Mouse (Mus musculus): Measurements from ENCODE around the gene Tmem59l. TPM values are rescaled to one million over a fixed set of nuclear protein-coding genes. Genes with fewer than 3 reads are reported as not detected.

Tmem59l gene
- 84.4 and 87.4 TPM in 2 replicates for polyA plus RNA-seq (2014; fragmentation: Nextera tagmentation; extraction: Ambion mirVana)

DNA sequence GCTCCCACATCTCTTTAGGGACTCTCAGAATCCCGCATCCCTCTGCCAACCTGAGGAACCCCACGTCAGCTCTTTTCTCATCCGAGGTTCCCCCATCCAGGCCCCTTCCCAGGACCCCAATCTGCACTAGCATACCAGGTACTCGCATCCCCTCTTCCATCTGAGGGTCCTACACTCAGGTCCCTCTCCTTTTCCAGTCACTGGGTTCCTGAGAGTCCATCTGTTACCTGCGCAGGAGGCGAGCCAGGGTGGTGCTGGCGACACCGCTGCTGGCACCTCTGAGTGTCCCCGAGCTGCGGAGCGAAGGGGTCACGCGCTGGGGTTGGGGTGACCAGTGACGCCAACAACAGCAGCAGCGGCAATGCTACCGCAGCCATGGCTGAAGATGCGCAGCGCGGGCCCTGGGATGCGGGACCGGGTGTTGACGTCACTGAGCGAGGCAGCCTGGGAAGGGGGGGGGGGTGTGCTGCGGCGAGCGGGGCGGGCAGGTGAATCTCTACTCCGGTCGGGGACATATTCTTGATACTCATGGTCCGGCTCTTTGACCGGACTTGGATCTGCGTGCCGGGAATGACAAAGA is at the start of gene Tmem59l:
Gene Tmem59l (minus strand): TSS at position 418 of the 580 bp plus-strand sequence.
- WGBS, result 4% methylated on average over 33 of the region's 33 CpGs
- no peak within 1 kb of the TSS for H3K27ac ChIP-seq (ENCODE audit: low read depth, low read length)
- ATAC-seq, result peak; percentile 75
- no peaks in the 10 kb centered on the region for H3K36me3 ChIP-seq (ENCODE audit: control insufficient read depth, insufficient read depth, low read length)
- peak; percentile 65 for DNase-seq (ENCODE audit: low spot score)
- H3K4me3 ChIP-seq (ENCODE audit: low read depth, low read length), result peak within 1 kb of the TSS; percentile 39
- H3K4me2 ChIP-seq (ENCODE audit: low read length), result peak within 1 kb of the TSS; percentile 55
- H3K27me3 ChIP-seq (replicated peaks; ENCODE audit: control insufficient read depth, insufficient read depth, low read length), result peaks cover 72% of the 10 kb centered on the region
- H3K9me3 ChIP-seq (replicated peaks; ENCODE audit: control insufficient read depth, low read length), result no peaks in the 10 kb centered on the region
- H3K4me1 ChIP-seq (ENCODE audit: control insufficient read depth, insufficient read depth, low read length), result peaks cover 7% of the 10 kb centered on the region
- H3K9ac ChIP-seq (ENCODE audit: low read length), result peak within 1 kb of the TSS; percentile 65

DNA sequence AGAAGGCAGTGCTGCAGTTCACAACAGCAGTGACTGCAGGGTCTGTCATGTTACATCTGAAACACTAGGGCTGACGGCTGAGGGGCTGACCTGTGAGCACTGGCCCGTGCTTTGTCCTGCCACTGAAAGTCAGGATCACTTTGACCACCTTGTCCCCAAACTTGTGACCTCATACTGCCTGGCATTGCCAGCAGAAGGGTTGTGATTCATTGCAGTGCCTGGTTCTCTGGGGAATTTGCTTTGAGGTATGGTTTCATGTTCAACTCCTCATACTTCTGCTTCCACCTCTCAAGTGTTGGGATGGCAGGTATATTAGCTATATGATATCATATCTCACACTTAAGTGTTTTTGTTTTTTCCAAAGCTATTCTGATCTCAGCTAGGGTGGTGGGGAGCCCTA is 48.5 kb upstream of the Tmem59l start:
- Histone ChIP-seq H3K4me1 (ENCODE audit: control insufficient read depth, insufficient read depth, low read length) (peaks cover 7% of the 10 kb centered on the region), H3K27ac (ENCODE audit: low read depth, low read length) (no peak overlapping the region), H3K4me3 (ENCODE audit: low read depth, low read length) (no peak overlapping the region), H3K9me3 (replicated peaks; ENCODE audit: control insufficient read depth, low read length) (no peaks in the 10 kb centered on the region), H3K9ac (ENCODE audit: low read length) (no peak overlapping the region), H3K36me3 (ENCODE audit: control insufficient read depth, insufficient read depth, low read length) (peaks cover 62% of the 10 kb centered on the region), H3K27me3 (replicated peaks; ENCODE audit: control insufficient read depth, insufficient read depth, low read length) (no peaks in the 10 kb centered on the region), H3K4me2 (ENCODE audit: low read length) (no peak overlapping the region)
- WGBS, result 91% methylated on average over 2 of the region's 2 CpGs
- DNase-seq (ENCODE audit: low spot score) (no peak), ATAC-seq (no peak)

DNA sequence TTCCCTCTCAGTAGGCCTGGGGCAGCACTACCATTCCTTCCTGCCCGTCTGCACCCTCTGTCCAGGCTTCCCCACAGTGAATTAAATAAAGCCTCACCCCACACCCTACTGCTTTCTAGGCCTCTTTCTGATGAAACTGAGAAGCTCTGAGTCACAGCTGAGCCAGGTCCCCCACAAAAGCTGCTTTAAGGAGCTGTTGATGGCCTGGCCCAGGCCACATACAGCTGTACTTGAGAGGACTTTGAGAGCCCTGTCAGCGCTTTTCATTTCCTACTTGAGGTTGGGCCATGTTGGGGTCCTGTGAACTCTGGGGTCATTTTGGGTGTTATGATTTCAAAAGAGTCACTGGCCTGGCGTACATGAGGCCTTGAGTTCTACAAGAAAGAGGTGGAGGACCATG is 48.1 kb upstream of the Tmem59l start:
- no peak for ATAC-seq
- Histone ChIP-seq H3K4me3 (ENCODE audit: low read depth, low read length) (no peak overlapping the region), H3K9me3 (replicated peaks; ENCODE audit: control insufficient read depth, low read length) (no peaks in the 10 kb centered on the region), H3K4me2 (ENCODE audit: low read length) (no peak overlapping the region), H3K27me3 (replicated peaks; ENCODE audit: control insufficient read depth, insufficient read depth, low read length) (no peaks in the 10 kb centered on the region), H3K27ac (ENCODE audit: low read depth, low read length) (no peak overlapping the region), H3K36me3 (ENCODE audit: control insufficient read depth, insufficient read depth, low read length) (peaks cover 66% of the 10 kb centered on the region), H3K4me1 (ENCODE audit: control insufficient read depth, insufficient read depth, low read length) (peaks cover 2% of the 10 kb centered on the region), H3K9ac (ENCODE audit: low read length) (no peak overlapping the region)
- no peak for DNase-seq (ENCODE audit: low spot score)
- WGBS, result 88% methylated on average over 3 of the region's 3 CpGs

DNA sequence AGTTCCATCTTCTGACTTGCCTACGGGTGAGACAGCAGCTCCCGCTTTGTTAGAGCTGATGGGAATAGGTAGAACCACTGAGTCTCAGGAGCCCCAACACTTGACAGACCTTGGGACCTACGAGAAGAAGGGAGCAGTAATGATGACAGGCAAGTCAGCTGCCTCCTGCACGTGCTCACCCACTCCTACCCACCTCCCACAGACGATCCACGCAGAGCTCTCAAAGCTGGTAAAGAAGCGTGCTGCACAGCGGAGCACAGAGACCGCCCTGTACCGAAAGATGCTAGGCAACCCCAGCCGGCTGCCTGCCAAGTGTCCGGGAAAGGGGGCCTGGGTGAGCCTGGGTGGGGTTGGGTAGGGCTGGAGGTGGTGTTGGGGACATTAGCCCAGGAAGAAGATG is 47.1 kb upstream of the Tmem59l start:
- peaks cover 75% of the 10 kb centered on the region for H3K36me3 ChIP-seq (ENCODE audit: control insufficient read depth, insufficient read depth, low read length)
- H3K9ac ChIP-seq (ENCODE audit: low read length), result no peak overlapping the region
- no peak overlapping the region for H3K4me3 ChIP-seq (ENCODE audit: low read depth, low read length)
- ATAC-seq, result no peak
- no peaks in the 10 kb centered on the region for H3K27me3 ChIP-seq (replicated peaks; ENCODE audit: control insufficient read depth, insufficient read depth, low read length)
- 90% methylated on average over 12 of the region's 12 CpGs for WGBS
- H3K9me3 ChIP-seq (replicated peaks; ENCODE audit: control insufficient read depth, low read length), result no peaks in the 10 kb centered on the region
- no peak for DNase-seq (ENCODE audit: low spot score)
- no peak overlapping the region for H3K4me2 ChIP-seq (ENCODE audit: low read length)
- no peak overlapping the region for H3K27ac ChIP-seq (ENCODE audit: low read depth, low read length)
- no peaks in the 10 kb centered on the region; the same call in none of the 2 replicates for H3K4me1 ChIP-seq (ENCODE audit: control insufficient read depth, insufficient read depth, low read length)

DNA sequence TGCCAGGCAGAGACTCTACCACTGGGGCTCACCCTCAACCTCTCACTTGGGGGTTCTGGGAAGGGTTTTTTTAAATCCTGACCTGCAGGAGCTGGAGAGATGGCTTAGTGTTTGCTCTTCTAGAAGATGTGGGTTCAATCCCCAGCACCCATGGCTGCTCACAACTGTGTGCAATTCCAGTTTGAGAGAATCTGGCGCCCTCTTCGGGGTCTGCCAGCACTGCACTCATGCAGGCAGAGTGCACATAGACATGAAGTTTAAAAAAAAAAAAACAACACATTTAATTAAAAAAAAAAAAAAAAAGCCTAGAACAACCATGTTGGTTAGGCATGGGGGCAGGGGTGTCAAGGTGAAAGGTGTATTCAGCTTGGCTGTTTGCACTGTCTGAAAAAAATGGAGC is 43.2 kb upstream of the Tmem59l start:
- Histone ChIP-seq H3K9ac (ENCODE audit: low read length) (no peak overlapping the region; the same call in 1 of the 2 replicates), H3K4me2 (ENCODE audit: low read length) (no peak overlapping the region), H3K36me3 (ENCODE audit: control insufficient read depth, insufficient read depth, low read length) (peaks cover 56% of the 10 kb centered on the region), H3K9me3 (replicated peaks; ENCODE audit: control insufficient read depth, low read length) (no peaks in the 10 kb centered on the region), H3K4me1 (ENCODE audit: control insufficient read depth, insufficient read depth, low read length) (peaks cover 6% of the 10 kb centered on the region), H3K27me3 (replicated peaks; ENCODE audit: control insufficient read depth, insufficient read depth, low read length) (no peaks in the 10 kb centered on the region), H3K4me3 (ENCODE audit: low read depth, low read length) (no peak overlapping the region), H3K27ac (ENCODE audit: low read depth, low read length) (no peak overlapping the region)
- 92% methylated on average over 2 of the region's 2 CpGs for WGBS
- ATAC-seq (no peak), DNase-seq (ENCODE audit: low spot score) (no peak)

DNA sequence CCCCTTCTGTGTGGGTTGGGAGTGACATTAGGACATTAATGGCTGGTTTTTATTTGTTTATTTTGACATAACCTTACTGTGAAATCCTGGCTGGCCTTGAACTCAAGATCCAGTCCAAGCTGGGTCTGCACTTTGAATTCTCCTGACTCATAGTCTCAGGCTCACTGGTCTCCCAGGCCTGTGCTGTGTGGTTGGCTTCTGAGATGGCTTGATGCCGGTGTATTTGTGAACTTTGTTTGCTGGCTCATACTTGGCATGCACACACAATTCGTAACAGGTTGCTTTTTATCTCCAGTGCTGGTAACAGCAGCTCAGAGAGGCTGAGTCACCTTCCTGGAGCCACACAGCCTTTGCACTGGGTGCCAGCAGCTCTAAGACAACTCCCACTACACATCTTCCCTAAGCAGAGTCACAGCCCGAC is 42.6 kb upstream of the Tmem59l start:
- Histone ChIP-seq H3K27ac (ENCODE audit: low read depth, low read length) (no peak overlapping the region), H3K4me1 (ENCODE audit: control insufficient read depth, insufficient read depth, low read length) (peaks cover 6% of the 10 kb centered on the region), H3K9ac (ENCODE audit: low read length) (no peak overlapping the region; the same call in 1 of the 2 replicates), H3K4me3 (ENCODE audit: low read depth, low read length) (no peak overlapping the region), H3K4me2 (ENCODE audit: low read length) (no peak overlapping the region), H3K27me3 (replicated peaks; ENCODE audit: control insufficient read depth, insufficient read depth, low read length) (no peaks in the 10 kb centered on the region), H3K9me3 (replicated peaks; ENCODE audit: control insufficient read depth, low read length) (no peaks in the 10 kb centered on the region), H3K36me3 (ENCODE audit: control insufficient read depth, insufficient read depth, low read length) (peaks cover 51% of the 10 kb centered on the region)
- WGBS, result 95% methylated on average over 3 of the region's 3 CpGs
- DNase-seq (ENCODE audit: low spot score) (no peak), ATAC-seq (no peak)

DNA sequence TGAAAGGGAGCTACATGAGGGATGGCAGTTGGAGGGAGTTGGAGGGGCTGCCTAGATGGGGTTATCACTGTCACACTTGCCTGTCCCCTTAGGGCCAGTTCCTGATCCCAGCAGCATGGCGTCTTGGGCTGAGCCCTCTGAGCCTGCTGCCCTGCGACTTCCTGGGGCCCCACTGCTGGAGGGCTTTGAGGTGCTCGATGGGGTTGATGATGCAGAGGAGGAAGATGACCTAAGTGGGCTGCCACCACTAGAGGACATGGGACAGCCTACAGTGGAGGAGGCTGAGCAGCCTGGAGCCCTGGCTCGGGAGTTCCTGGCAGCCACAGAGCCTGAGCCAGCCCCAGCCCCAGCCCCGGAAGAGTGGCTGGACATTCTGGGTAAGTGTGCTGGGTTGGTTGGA is 42.1 kb upstream of the Tmem59l start:
- Histone ChIP-seq H3K27ac (ENCODE audit: low read depth, low read length) (no peak overlapping the region), H3K9me3 (replicated peaks; ENCODE audit: control insufficient read depth, low read length) (no peaks in the 10 kb centered on the region), H3K9ac (ENCODE audit: low read length) (no peak overlapping the region), H3K4me2 (ENCODE audit: low read length) (no peak overlapping the region), H3K36me3 (ENCODE audit: control insufficient read depth, insufficient read depth, low read length) (peaks cover 46% of the 10 kb centered on the region), H3K4me3 (ENCODE audit: low read depth, low read length) (no peak overlapping the region), H3K27me3 (replicated peaks; ENCODE audit: control insufficient read depth, insufficient read depth, low read length) (no peaks in the 10 kb centered on the region), H3K4me1 (ENCODE audit: control insufficient read depth, insufficient read depth, low read length) (peaks cover 6% of the 10 kb centered on the region)
- DNase-seq (ENCODE audit: low spot score), result no peak
- ATAC-seq, result no peak
- WGBS, result 90% methylated on average over 5 of the region's 5 CpGs

DNA sequence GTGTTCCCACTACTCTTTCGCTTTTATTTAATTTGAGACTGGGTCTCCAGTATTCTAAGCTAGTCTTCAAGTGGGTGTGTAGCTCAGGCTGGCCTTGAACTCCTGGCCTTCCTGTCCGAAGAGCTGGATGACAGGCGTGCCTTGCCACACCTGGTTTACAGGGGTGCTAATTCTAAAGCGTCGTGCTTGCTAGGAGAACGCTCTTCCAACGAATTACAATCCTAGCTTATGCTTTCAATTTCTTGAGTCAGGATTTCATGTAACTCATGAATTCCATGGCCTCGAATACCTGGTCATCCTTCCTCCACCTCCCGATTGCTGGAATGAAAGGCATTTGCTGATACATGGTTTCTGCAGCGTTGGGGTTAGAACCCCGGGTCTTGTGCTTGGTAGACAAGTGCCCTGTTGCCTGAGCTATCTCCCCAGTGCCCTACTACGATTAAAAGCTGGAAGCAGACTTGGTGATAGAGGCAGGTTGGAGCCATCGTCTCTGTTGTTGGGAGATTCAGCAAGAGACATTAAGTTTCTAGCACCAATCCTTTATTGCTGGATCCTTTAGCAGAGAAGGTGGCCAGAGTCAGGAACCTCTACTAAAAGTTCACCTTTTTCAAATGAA is 41.1 kb upstream of the Tmem59l start:
- no peaks in the 10 kb centered on the region for H3K27me3 ChIP-seq (replicated peaks; ENCODE audit: control insufficient read depth, insufficient read depth, low read length)

DNA sequence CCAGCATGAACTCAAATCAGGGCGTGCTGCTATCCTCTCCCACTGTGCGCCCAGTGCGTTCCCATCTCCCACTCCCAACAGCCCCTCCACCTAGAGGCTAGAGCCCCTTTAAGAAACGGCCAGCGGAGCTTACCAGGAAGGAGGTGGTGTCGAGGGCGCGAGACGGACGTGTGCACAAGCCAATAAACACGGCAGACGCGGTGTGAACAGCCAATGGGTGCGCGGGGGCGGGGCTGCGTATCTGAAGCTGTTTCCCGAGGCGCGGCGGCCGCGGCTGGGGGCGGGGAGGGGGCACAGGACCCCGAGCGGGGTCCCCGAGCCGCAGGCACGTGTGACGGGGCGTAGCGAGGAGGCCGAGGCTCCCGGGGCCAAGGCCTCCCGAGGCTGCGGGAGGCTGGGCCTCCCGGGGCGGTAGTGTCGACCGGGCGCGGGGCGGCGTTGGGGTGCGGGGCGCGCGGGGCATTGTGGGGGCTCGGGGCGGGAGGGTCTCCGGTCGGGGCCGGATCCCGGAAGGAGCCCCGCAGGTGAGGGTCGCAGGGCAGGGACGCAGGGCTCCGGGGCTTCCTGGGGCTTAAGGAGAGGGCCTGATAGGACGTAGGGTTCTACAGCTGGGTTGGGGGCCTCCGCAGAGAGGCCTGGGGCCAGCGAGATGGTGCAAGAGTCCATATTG is 40.5 kb upstream of the Tmem59l start, which contains the start of the genes Fkbp8 and Kxd1:
Gene Fkbp8 (plus strand): TSS at position 213 of the 670 bp plus-strand sequence.
Gene Kxd1 (minus strand): TSS at position 445 of the 670 bp plus-strand sequence.
- peak; percentile 94 for ATAC-seq

More for the DNA sequence above, 41.1 kb upstream of the Tmem59l start:
- Histone ChIP-seq H3K27ac (ENCODE audit: low read depth, low read length) (peak overlapping the region; percentile 82), H3K9me3 (replicated peaks; ENCODE audit: control insufficient read depth, low read length) (no peaks in the 10 kb centered on the region), H3K4me2 (ENCODE audit: low read length) (peak overlapping the region; percentile 88), H3K4me1 (ENCODE audit: control insufficient read depth, insufficient read depth, low read length) (peaks cover 8% of the 10 kb centered on the region), H3K36me3 (ENCODE audit: control insufficient read depth, insufficient read depth, low read length) (peaks cover 37% of the 10 kb centered on the region), H3K9ac (ENCODE audit: low read length) (peak overlapping the region; percentile 95), H3K4me3 (ENCODE audit: low read depth, low read length) (peak overlapping the region; percentile 82)
- ATAC-seq (no peak), DNase-seq (ENCODE audit: low spot score) (no peak)
- 35% methylated on average over 13 of the region's 13 CpGs for WGBS

More for the DNA sequence above, 40.5 kb upstream of the Tmem59l start, which contains the start of the genes Fkbp8 and Kxd1:
- no peaks in the 10 kb centered on the region for H3K9me3 ChIP-seq (replicated peaks; ENCODE audit: control insufficient read depth, low read length)
- H3K27me3 ChIP-seq (replicated peaks; ENCODE audit: control insufficient read depth, insufficient read depth, low read length), result no peaks in the 10 kb centered on the region
- H3K4me2 ChIP-seq (ENCODE audit: low read length), result peak within 1 kb of the TSS; percentile 88
- peak within 1 kb of the TSS; percentile 82 for H3K4me3 ChIP-seq (ENCODE audit: low read depth, low read length)
- H3K36me3 ChIP-seq (ENCODE audit: control insufficient read depth, insufficient read depth, low read length), result peaks cover 33% of the 10 kb centered on the region
- WGBS, result under 1% methylated on average over 59 of the region's 61 CpGs
- peak within 1 kb of the TSS; percentile 95 for H3K9ac ChIP-seq (ENCODE audit: low read length)
- H3K4me1 ChIP-seq (ENCODE audit: control insufficient read depth, insufficient read depth, low read length), result peaks cover 9% of the 10 kb centered on the region
- H3K27ac ChIP-seq (ENCODE audit: low read depth, low read length), result peak within 1 kb of the TSS; percentile 82
- peak; percentile 98 for DNase-seq (ENCODE audit: low spot score)

All from forebrain, embryonic 14.5 days (tissue).